ENCODE assay signal across 18 mouse cellular contexts in genomic region chr8:83078701-83079533, GRCm38 (mm10).
DNase-seq lines count a peak whose midpoint lies in the region; ATAC-seq and TF ChIP-seq lines count a peak whose summit lies in the region.
"Had no signal": no experiment of that assay in that cellular context is flagged by ENCODE, and none has a peak within 500 bp of the region (broad histone marks: within the 10 kb centered on the region; RNA-seq: fewer than 3 reads in every experiment).

No protein-coding gene starts in this region.

- 33% methylated on average over 12 of the region's 12 CpGs for WGBS in kidney, embryonic 16.5 days

- TF ChIP-seq POLR2A in embryonic fibroblast, embryonic 13.5 days (IDR thresholded peaks at IDR 0.05; ENCODE audit: low read depth, low read length) = no peak

- no peak for TF ChIP-seq CTCF in embryonic fibroblast, embryonic 13.5 days (IDR thresholded peaks at IDR 0.05; ENCODE audit: borderline replicate concordance, insufficient read depth, low read length)

- H3K9me3 ChIP-seq in kidney, embryonic 16.5 days (ENCODE audit: low read length) = no peaks in the 10 kb centered on the region
- H3K9me3 ChIP-seq: embryonic facial prominence, embryonic 12.5 days; forebrain, embryonic 12.5 days; hindbrain, embryonic 13.5 days had no signal

- DNase-seq in embryo, embryonic 11 days = peak; percentile 35
- no peak for DNase-seq in embryo, embryonic 9.5 days (ENCODE audit: extremely low spot score)
- no peak for DNase-seq in kidney, postnatal 10 days
- peak; percentile 32 for DNase-seq in lung, postnatal 10 days
- DNase-seq in right cerebral cortex, postnatal 14 days = no peak
- no peak for DNase-seq in frontal cortex, adult 2 months (ENCODE audit: extremely low spot score in 1 of 2, low spot score in 1 of 2)
- DNase-seq: adrenal gland, postnatal 14 days; cerebellum, adult 8-10 months; kidney, adult 8-10 months; right cerebral cortex, postnatal 25 days had no signal

- peak overlapping the region; percentile 67 for H3K27ac ChIP-seq in kidney, embryonic 16.5 days (ENCODE audit: low read length)
- 0 out of 2 replicates have a peak overlapping the region, but pooled peaks have one; percentile 24 for H3K27ac ChIP-seq in embryonic fibroblast, embryonic 13.5 days (ENCODE audit: insufficient read depth, low read length)
- H3K27ac ChIP-seq: embryonic facial prominence, embryonic 12.5 days; forebrain, embryonic 12.5 days; hindbrain, embryonic 13.5 days; liver, embryonic 14.5 days had no signal

- H3K4me1 ChIP-seq in kidney, embryonic 16.5 days (ENCODE audit: insufficient read depth, low read length) = peaks cover 16% of the 10 kb centered on the region; the same call in 1 of the 2 replicates
- peaks cover 10% of the 10 kb centered on the region for H3K4me1 ChIP-seq in embryonic fibroblast, embryonic 13.5 days (ENCODE audit: control insufficient read depth, insufficient read depth, low read length)
- H3K4me1 ChIP-seq: forebrain, embryonic 12.5 days had no signal

- no peak overlapping the region for H3K9ac ChIP-seq in kidney, embryonic 16.5 days (replicated peaks; ENCODE audit: low read length)
- H3K9ac ChIP-seq: embryonic facial prominence, embryonic 12.5 days; forebrain, embryonic 12.5 days; hindbrain, embryonic 13.5 days; liver, embryonic 14.5 days had no signal

- no peak overlapping the region for H3K4me2 ChIP-seq in kidney, embryonic 16.5 days (replicated peaks; ENCODE audit: low read depth, low read length)
- H3K4me2 ChIP-seq: embryonic facial prominence, embryonic 12.5 days; forebrain, embryonic 12.5 days; hindbrain, embryonic 13.5 days had no signal

- 0 out of 2 replicates have a peak, but pooled peaks cover 4% of the 10 kb centered on the region for H3K36me3 ChIP-seq in kidney, embryonic 16.5 days (ENCODE audit: insufficient read depth, low read length)
- H3K36me3 ChIP-seq: embryonic facial prominence, embryonic 12.5 days; forebrain, embryonic 12.5 days; hindbrain, embryonic 13.5 days had no signal

- H3K27me3 ChIP-seq in kidney, embryonic 16.5 days (ENCODE audit: insufficient read depth, low read length) = no peaks in the 10 kb centered on the region
- H3K27me3 ChIP-seq: CH12.LX; embryonic facial prominence, embryonic 12.5 days; forebrain, embryonic 12.5 days; hindbrain, embryonic 13.5 days had no signal

- no peak overlapping the region for H3K4me3 ChIP-seq in kidney, embryonic 16.5 days (ENCODE audit: low read length)
- H3K4me3 ChIP-seq in embryonic fibroblast, embryonic 13.5 days (ENCODE audit: insufficient read depth, low read length) = no peak overlapping the region
- H3K4me3 ChIP-seq: embryonic facial prominence, embryonic 12.5 days; forebrain, embryonic 12.5 days; hindbrain, embryonic 13.5 days; myocyte had no signal

- ATAC-seq in kidney, embryonic 16.5 days (ENCODE audit: low FRiP score, low TSS enrichment) = peak; percentile 90

Comparison
In these comparisons a context has a peak if more than half of its experiments do, and no peak if none do; other contexts are left out.
1. DNase-seq: peak in embryo, embryonic 11 days (single experiment) and lung, postnatal 10 days (single experiment); none in embryo, embryonic 9.5 days (single experiment), kidney, postnatal 10 days (single experiment), right cerebral cortex, postnatal 14 days (single experiment) and frontal cortex, adult 2 months (0 of 2).